Mouse (Mus musculus) stomach, postnatal 0 days (tissue): ENCODE data around the gene Slc15a4.
A peak's percentile ranks its signal among the peaks of the same experiment; 100 is the strongest.

Source experiments
- CTCF ChIP-seq: IDR thresholded peaks from 2 replicates; pipeline ENCODE4 v1.5.1; 2016; ENCODE audit warnings: antibody characterized with exemption, low read depth, mild to moderate bottlenecking, moderate library complexity
- EP300 ChIP-seq: optimal IDR thresholded peaks from 2 replicates; pipeline ENCODE3; 2016; ENCODE audit warnings: antibody characterized with exemption

DNA sequence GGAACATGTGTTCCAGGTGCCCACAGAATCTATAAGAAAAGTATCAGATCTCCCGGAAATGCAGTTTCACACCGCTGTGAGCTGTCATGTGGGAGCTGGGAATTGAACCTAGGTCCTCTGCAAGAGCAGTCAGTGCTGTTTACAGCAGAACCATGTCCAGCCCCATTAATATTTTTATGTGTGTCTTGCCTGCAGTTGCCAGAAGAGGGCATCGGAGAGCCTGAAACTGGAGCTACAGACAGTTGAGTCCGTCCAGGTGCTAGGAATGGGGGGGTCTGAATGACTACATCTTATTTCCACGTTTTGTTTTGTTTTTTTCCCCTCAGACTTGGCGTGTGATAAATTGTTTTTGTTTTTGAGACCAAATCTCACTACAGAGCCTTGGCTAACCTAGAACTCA is 15.3 kb upstream of the Slc15a4 start:
- TF ChIP-seq EP300 = no peak
- peak; percentile 56 for TF ChIP-seq CTCF
